Mouse (Mus musculus): Measurements from ENCODE around the gene Cul5. TPM values are rescaled to one million over a fixed set of nuclear protein-coding genes. Genes with fewer than 3 reads are reported as not detected.

Cul5 gene
- polyA plus RNA-seq, 1 experiment, result 13.6 TPM

- no peak for DNase-seq (ENCODE audit: low spot score)
Measured at GRCm38 (mm10) chr9:53607816-53608215, 62.0 kb downstream of the Cul5 start.

DNA sequence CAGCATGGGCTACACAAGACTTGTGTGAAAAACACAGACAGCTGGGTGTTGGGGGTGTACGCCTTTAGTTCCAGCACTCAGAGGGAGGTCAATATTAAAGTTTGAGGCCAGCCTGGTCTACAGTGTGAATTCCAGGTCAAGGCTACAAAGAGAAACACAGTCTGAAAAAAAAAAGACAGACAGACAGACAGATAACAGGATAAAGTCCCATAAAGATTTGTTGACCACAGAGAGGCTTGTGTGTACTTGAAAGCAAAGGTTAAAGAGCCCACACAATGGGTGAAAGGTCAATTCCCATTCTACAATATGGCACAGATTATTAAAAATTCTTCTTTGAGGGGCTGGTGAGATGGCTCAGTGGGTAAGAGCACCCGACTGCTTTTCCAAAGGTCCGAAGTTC, 62.6 kb downstream of the Cul5 start:
- no peak for DNase-seq (ENCODE audit: low spot score)

DNA sequence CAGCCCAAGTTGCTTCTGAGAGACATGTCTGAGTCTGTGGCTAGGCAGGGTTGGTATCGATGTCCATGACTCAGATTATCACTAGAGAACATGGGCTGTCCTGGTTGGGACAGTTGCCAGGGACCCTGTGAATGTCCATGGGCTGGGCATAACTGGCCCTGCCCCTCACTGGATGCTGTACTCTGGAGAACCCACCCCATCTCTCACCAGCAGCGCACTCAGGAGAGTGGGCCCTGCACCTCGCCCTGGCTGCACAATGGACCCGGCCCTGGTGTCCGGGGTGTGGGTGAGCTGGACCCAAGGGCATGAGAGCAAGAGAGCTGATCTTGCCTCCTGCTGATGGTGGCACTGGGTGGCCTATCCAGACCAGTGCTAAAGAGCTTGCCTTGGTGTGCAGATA, 64.9 kb downstream of the Cul5 start:
- DNase-seq (ENCODE audit: low spot score), result no peak

- no peak for DNase-seq (ENCODE audit: low spot score)
Measured at GRCm38 (mm10) chr9:53603849-53604248, 66.0 kb downstream of the Cul5 start.

GRCm38 (mm10) chr9:53603384-53603783, 66.4 kb downstream of the Cul5 start:
- DNase-seq (ENCODE audit: low spot score), result no peak

DNA sequence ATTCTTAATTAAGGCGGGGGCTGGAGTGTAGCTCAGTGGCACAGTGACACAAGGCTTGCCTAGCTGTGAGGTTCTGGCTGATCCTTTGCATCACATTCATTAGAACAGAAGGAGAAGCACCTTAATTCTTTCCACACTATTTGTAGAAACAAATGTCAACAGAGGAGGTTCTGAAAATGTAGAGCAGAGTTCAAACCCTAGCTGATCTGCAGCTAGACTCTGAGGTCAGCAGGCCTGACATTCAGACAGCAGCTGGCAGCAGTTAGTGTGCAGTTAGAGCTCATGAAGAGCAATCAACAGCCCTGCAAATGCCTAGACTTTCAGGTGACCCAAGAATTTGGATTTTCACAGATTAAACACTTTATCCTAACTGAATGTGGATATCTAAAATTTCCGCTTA, 68.3 kb downstream of the Cul5 start:
- DNase-seq (ENCODE audit: low spot score), result no peak

GRCm38 (mm10) chr9:53598631-53599030, 71.2 kb downstream of the Cul5 start:
- no peak for DNase-seq (ENCODE audit: low spot score)

DNA sequence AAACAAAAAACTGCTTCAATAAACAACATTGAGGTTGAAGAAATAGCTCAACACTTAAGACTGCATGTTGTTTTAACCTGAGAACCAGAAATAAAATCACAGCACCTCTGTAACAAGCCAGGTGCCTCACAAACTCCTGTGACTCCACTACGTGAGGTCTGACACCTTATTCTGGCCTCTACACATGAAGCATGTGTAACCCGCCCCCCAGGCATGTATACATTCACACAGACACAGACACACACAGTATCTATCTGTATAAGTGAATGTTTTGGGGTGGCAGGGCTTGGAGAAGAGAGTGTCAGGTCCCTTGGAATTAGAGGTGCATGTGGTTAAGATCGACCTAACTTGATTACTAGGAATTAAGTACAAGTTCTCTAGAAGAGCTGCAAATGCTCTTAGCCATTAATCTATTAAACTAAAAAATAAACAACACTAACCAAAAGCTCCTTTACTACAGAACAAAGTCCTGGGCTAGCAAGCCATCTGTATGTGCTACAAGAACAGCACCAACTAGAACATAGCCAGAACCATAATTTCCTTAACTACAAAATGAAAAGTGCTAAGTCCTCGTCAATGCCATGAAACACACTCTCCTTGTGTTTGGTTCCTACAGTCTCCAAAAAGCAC, 72.7 kb downstream of the Cul5 start:
- DNase-seq (ENCODE audit: low spot score), result no peak

GRCm38 (mm10) chr9:53594764-53595163, 75.0 kb downstream of the Cul5 start:
- peak; percentile 33 for DNase-seq (ENCODE audit: low spot score)

DNA sequence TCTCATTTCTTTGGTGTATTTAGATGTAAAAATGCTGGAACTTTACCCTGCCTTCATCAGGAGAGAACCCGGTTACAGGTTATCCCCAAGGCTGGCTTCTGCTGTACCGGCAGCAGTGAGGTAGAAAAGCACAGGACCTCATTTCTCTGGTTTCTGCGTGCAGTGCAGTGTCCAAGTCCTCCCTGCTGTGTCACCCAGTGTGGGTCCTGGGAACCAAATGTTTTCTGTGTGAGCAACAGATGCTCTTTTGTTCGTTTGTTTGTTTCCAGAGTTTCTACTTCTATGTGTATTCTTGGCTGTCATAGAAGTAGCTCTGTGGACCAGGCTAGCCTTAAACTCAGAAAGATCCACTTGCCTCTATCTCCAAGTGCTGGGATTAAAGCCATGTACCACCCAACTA, 87.9 kb downstream of the Cul5 start:
- DNase-seq (ENCODE audit: low spot score), result no peak

DNA sequence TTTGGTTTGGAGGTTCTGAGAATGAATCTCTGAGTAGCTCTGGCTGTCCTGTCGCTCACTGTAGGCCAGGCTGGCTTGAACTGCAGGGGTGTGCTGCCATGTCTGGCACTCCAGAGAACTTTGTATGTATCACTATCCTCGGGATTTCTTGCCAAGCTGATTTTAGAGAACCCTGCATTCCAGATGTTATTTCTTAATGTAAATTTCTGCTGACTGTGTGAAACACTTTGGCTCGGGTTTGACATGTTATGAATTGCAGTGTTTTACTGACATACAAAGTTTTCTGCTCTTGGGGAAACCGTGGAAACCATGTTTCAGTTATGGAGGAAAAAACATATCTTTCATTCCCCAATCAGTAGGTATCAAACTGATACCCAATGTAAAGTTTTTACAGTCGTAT, 94.1 kb downstream of the Cul5 start:
- DNase-seq (ENCODE audit: low spot score), result no peak

- DNase-seq (ENCODE audit: low spot score), result no peak
Measured at GRCm38 (mm10) chr9:53572516-53573307, 97.1 kb downstream of the Cul5 start.

- no peak for DNase-seq (ENCODE audit: low spot score)
Measured at GRCm38 (mm10) chr9:53570662-53571061, 99.2 kb downstream of the Cul5 start.

Other genes with a start within 250 kb of the Cul5 start
- gene Atm, start 133.3 kb downstream of the Cul5 start, polyA plus RNA-seq (2012; rRNA removed), result 8.6 and 12.0 TPM in 2 replicates
- gene Npat, start 133.0 kb downstream of the Cul5 start, polyA plus RNA-seq (2012; rRNA removed), result 7.0 and 7.6 TPM in 2 replicates
- 64.8 and 66.3 TPM in 2 replicates for gene Acat1, start 59.6 kb downstream of the Cul5 start, polyA plus RNA-seq (2012; rRNA removed)
- 0.36 and 0.37 TPM in 2 replicates for gene Rab39, start 36.2 kb upstream of the Cul5 start, polyA plus RNA-seq (2012; rRNA removed)
- gene Slc35f2, start 101.5 kb upstream of the Cul5 start, polyA plus RNA-seq (2012; rRNA removed), result 6.5 and 7.0 TPM in 2 replicates
- not detected in 2 replicates for gene Sln, start 180.2 kb upstream of the Cul5 start, polyA plus RNA-seq (2012; rRNA removed)